Mouse (Mus musculus): Measurements from ENCODE around the gene Plscr5.
A peak's percentile ranks its signal among the peaks of the same experiment; 100 is the strongest.
"Not testable (repeated sequence)": the region's sequence is repeated elsewhere in the genome, so short reads cannot be mapped to it uniquely, and the experiment has no call there.

Gene Plscr5

GRCm38 (mm10) chr9:92192636-92193035 lies at the start of gene Plscr5:
Gene Plscr5 (plus strand): TSS chr9:92192936.
- not testable (repeated sequence) for ATAC-seq (ENCODE audit: low TSS enrichment)

GRCm38 (mm10) chr9:92147555-92148248 lies 45.0 kb upstream of the Plscr5 start:
- ATAC-seq (ENCODE audit: low TSS enrichment) = peak; percentile 67; the same call in 1 of the 2 replicates

GRCm38 (mm10) chr9:92162213-92162612 lies 30.5 kb upstream of the Plscr5 start:
- ATAC-seq (ENCODE audit: low TSS enrichment) = no peak

- ATAC-seq (ENCODE audit: low TSS enrichment) = no peak
These were observed 19.3 kb upstream of the Plscr5 start for GRCm38 (mm10) chr9:92173318-92173985.

GRCm38 (mm10) chr9:92174176-92175075 lies 18.3 kb upstream of the Plscr5 start:
- ATAC-seq (ENCODE audit: low TSS enrichment) = peak; percentile 74

GRCm38 (mm10) chr9:92178861-92179469 lies 13.8 kb upstream of the Plscr5 start:
- ATAC-seq (ENCODE audit: low TSS enrichment) = no peak

- no peak for ATAC-seq (ENCODE audit: low TSS enrichment)
These were observed 1.4 kb upstream of the Plscr5 start for GRCm38 (mm10) chr9:92191295-92191694.

GRCm38 (mm10) chr9:92198408-92198807 lies 5.7 kb downstream of the Plscr5 start:
- no peak for ATAC-seq (ENCODE audit: low TSS enrichment)

- ATAC-seq (ENCODE audit: low TSS enrichment) = no peak
These were observed 6.8 kb downstream of the Plscr5 start for GRCm38 (mm10) chr9:92199564-92199963.

GRCm38 (mm10) chr9:92204397-92204796 lies 11.7 kb downstream of the Plscr5 start:
- ATAC-seq (ENCODE audit: low TSS enrichment) = no peak

- ATAC-seq (ENCODE audit: low TSS enrichment) = peak; percentile 59; the same call in 1 of the 2 replicates
These were observed 14.6 kb downstream of the Plscr5 start for GRCm38 (mm10) chr9:92207307-92207706.

GRCm38 (mm10) chr9:92207757-92208156 lies 15.0 kb downstream of the Plscr5 start:
- no peak for ATAC-seq (ENCODE audit: low TSS enrichment)

GRCm38 (mm10) chr9:92209850-92210249 lies 17.1 kb downstream of the Plscr5 start:
- no peak for ATAC-seq (ENCODE audit: low TSS enrichment)

GRCm38 (mm10) chr9:92210386-92210967 lies 17.7 kb downstream of the Plscr5 start:
- ATAC-seq (ENCODE audit: low TSS enrichment) = no peak

- no peak for ATAC-seq (ENCODE audit: low TSS enrichment)
These were observed 18.3 kb downstream of the Plscr5 start for GRCm38 (mm10) chr9:92211048-92211447.

GRCm38 (mm10) chr9:92217484-92217883 lies 24.7 kb downstream of the Plscr5 start:
- ATAC-seq (ENCODE audit: low TSS enrichment) = peak; percentile 52; the same call in 1 of the 2 replicates

GRCm38 (mm10) chr9:92217896-92218295 lies 25.2 kb downstream of the Plscr5 start:
- ATAC-seq (ENCODE audit: low TSS enrichment) = no peak

GRCm38 (mm10) chr9:92220151-92220550 lies 27.4 kb downstream of the Plscr5 start:
- no peak for ATAC-seq (ENCODE audit: low TSS enrichment)

- ATAC-seq (ENCODE audit: low TSS enrichment) = no peak
These were observed 28.7 kb downstream of the Plscr5 start for GRCm38 (mm10) chr9:92221480-92221879.

- no peak for ATAC-seq (ENCODE audit: low TSS enrichment)
These were observed 32.0 kb downstream of the Plscr5 start for GRCm38 (mm10) chr9:92224598-92225231.

GRCm38 (mm10) chr9:92226127-92226655 lies 33.5 kb downstream of the Plscr5 start:
- ATAC-seq (ENCODE audit: low TSS enrichment) = no peak

All from frontal cortex, adult (tissue).